Mouse (Mus musculus) C2C12 (cell line): ENCODE measurements at regions not wholly inside any gene's neighbourhood (a gene's known extent, or its start where the extent isn't known, plus 50 kb on each side); places are given as distances from the start of the nearest gene placed in this dataset.

Experiments
- CEBPB ChIP-seq: IDR thresholded peaks from one replicate; pipeline ENCODE4 v1.6.1; 2011; ENCODE audit warnings: low read depth, mild to moderate bottlenecking, control low read depth, moderate library complexity
- CTCF ChIP-seq: IDR thresholded peaks from one replicate; pipeline ENCODE4 v1.5.1; 2011; ENCODE audit not compliant: control insufficient read depth, insufficient read depth, insufficient read length
- FOSL1 ChIP-seq: IDR thresholded peaks from one replicate; pipeline ENCODE4 v1.8.0; 2011; ENCODE audit warnings: mild to moderate bottlenecking, low read length; ENCODE audit not compliant: poor library complexity, insufficient read depth, severe bottlenecking
- MAX ChIP-seq: IDR thresholded peaks from one replicate; pipeline ENCODE4 v1.6.1; 2011; ENCODE audit warnings: mild to moderate bottlenecking, control low read depth
- MYOD1 ChIP-seq: IDR thresholded peaks from one replicate; pipeline ENCODE4 v1.6.1; 2011; ENCODE audit warnings: low read depth; ENCODE audit not compliant: control insufficient read depth, insufficient read length
- MYOG ChIP-seq: IDR thresholded peaks from one replicate; pipeline ENCODE4 v1.6.1; 2011; ENCODE audit not compliant: control insufficient read depth, insufficient read length; ENCODE audit errors: extremely low read depth
- USF1 ChIP-seq: IDR thresholded peaks from one replicate; pipeline ENCODE4 v1.6.1; 2011; ENCODE audit warnings: low read depth, mild to moderate bottlenecking, control low read depth, moderate library complexity

GRCm38 (mm10) chr8:10828580-10828979, 179.7 kb downstream of the Irs2 start:
- TF ChIP-seq USF1: no peak
- no peak for TF ChIP-seq CTCF
- no peak for TF ChIP-seq MYOD1
- no peak for TF ChIP-seq FOSL1
- TF ChIP-seq CEBPB: no peak
- TF ChIP-seq MYOG: no peak
- TF ChIP-seq MAX: no peak
